Mouse (Mus musculus): ENCODE data around the gene Slfn4. TPM values are rescaled to one million over a fixed set of nuclear protein-coding genes. Genes with fewer than 3 reads are reported as not detected.
"Not testable (repeated sequence)": the region's sequence is repeated elsewhere in the genome, so short reads cannot be mapped to it uniquely, and the experiment has no call there.

Gene Slfn4
- polyA plus RNA-seq, 1 experiment: 0.86 TPM

DNA sequence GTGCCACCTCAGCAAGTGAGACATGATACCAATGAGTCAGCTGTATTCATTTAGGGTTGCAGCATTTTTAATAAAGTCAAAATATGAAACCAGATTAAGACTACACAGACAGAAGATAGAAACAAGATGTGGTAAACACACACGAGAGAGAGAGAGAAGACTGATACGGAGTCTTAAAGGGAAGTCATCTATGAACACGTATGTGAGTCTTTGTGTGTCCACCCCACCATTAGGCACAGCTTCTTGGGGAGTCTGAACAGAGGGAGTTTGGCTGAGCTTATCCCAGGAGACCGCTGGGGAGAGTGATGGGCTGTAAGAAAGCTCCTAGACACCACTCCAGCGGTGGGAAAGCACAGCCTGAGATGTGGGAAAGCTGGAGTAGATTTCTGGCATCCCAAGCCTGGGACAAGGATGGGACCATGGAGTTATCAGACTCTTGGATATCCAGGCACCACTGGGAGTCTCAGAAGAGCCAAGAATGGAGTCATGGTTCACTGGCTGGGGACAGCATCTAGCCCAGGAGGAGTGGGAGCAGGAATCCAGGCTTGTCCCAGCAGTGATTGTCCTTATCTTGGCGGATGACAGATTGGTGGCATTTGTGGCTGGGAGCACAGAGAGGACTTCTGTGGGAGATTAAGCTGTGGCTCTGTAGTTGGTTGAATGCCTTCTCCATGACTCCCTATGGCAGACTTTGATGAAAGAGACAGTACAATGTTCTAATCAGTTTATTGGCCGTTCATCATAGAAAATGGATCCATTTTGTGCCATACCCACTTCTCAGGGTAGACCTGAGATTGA is 53.1 kb downstream of the Slfn4 start:
- Histone ChIP-seq H3K4me3 (ENCODE audit: extremely low read depth, insufficient read depth, insufficient read length) (no peak overlapping the region), H3K27ac (ENCODE audit: insufficient read depth, low read length) (no peak overlapping the region), H3K36me3 (ENCODE audit: control insufficient read depth, insufficient read depth, low read length) (peaks cover 3% of the 10 kb centered on the region; the same call in 1 of the 2 replicates), H3K27me3 (ENCODE audit: control insufficient read depth, insufficient read depth, low read length) (no peaks in the 10 kb centered on the region), H3K4me1 (ENCODE audit: control insufficient read depth, insufficient read depth, insufficient read length) (peaks cover 8% of the 10 kb centered on the region; the same call in 1 of the 2 replicates)
- no peak for DNase-seq (ENCODE audit: low read depth in 1 of 2, low spot score in 2 of 2)
- 89% methylated on average over 7 of the region's 7 CpGs for WGBS
- TF ChIP-seq POLR2A (IDR thresholded peaks at IDR 0.05; ENCODE audit: low read depth, low read length) (no peak), CTCF (IDR thresholded peaks at IDR 0.05; ENCODE audit: extremely low read depth, insufficient read depth, insufficient read length, insufficient replicate concordance) (no peak)

DNA sequence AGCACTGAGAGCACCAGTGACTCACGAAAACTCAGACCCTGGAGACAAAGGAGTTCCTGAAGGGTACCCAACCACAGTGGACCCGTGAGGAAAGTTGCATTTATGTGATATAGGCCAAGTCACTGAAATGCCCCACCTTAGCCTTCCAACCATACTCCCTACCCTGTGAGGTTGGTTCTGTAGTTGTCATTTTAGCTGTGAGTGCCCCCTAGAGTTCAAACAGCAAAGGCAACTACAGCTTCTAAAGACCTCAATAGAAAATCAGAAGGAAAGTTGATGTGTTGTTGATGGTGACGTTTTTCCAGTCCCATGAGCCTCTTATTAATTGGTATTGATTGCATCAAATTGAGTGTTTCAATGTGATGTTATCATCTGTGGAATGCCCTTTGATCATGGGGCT is 56.0 kb downstream of the Slfn4 start:
- WGBS: 59% methylated on average over 3 of the region's 3 CpGs
- H3K27ac ChIP-seq (ENCODE audit: insufficient read depth, low read length): no peak overlapping the region
- H3K36me3 ChIP-seq (ENCODE audit: control insufficient read depth, insufficient read depth, low read length): peaks cover 3% of the 10 kb centered on the region; the same call in 1 of the 2 replicates
- no peaks in the 10 kb centered on the region for H3K27me3 ChIP-seq (ENCODE audit: control insufficient read depth, insufficient read depth, low read length)
- H3K4me3 ChIP-seq (ENCODE audit: extremely low read depth, insufficient read depth, insufficient read length): no peak overlapping the region
- TF ChIP-seq POLR2A (IDR thresholded peaks at IDR 0.05; ENCODE audit: low read depth, low read length) (no peak), CTCF (IDR thresholded peaks at IDR 0.05; ENCODE audit: extremely low read depth, insufficient read depth, insufficient read length, insufficient replicate concordance) (peak; percentile 5; the same call in 1 of the 2 replicates)
- no peaks in the 10 kb centered on the region for H3K4me1 ChIP-seq (ENCODE audit: control insufficient read depth, insufficient read depth, insufficient read length)
- DNase-seq (ENCODE audit: low read depth in 1 of 2, low spot score in 2 of 2): peak; percentile 15 to 18

DNA sequence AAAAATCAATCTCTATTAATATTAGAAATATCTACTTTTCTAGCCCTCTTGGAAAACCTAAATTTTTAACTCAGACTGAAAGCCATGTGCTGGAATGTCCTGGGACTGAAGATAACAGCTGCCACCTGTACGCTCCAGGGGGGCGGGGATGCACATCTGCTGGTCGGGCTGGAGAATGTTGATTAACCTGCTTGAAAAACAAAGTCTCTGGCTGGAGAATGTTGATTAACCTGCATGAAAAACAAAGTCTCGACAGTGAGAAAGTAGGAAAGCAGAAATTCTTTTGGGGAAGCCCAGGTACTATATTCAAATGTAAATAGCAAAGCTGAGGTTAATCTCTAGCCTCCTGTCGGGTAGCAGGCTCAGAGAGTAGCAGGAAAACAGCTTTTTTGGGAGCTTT is 58.6 kb downstream of the Slfn4 start:
- not testable (repeated sequence) for H3K4me3 ChIP-seq (ENCODE audit: extremely low read depth, insufficient read depth, insufficient read length); H3K27me3 ChIP-seq (ENCODE audit: control insufficient read depth, insufficient read depth, low read length); H3K27ac ChIP-seq (ENCODE audit: insufficient read depth, low read length); DNase-seq (ENCODE audit: low read depth in 1 of 2, low spot score in 2 of 2); H3K36me3 ChIP-seq (ENCODE audit: control insufficient read depth, insufficient read depth, low read length); H3K4me1 ChIP-seq (ENCODE audit: control insufficient read depth, insufficient read depth, insufficient read length)
- 78% methylated on average over 5 of the region's 5 CpGs for WGBS

DNA sequence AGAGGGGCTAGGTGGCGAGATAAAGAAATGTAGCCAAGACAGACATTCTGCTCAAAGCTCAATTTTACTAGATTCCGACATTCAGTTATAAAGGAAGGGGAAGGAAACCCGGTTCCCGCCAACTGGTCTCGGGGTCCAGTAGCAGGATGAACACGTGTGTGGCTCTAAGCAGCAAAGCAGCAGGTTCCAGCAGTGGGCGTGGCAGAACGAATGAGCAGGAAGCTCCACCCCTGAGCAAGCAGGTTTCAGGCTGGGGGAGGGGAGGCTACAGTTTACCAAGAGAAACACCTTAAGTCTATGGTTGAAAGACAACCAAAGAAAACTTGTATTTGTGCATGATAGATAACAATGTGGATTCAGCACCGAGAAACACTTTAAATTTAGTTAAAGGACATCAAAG is 62.4 kb downstream of the Slfn4 start:
- DNase-seq (ENCODE audit: low read depth in 1 of 2, low spot score in 2 of 2); H3K4me3 ChIP-seq (ENCODE audit: extremely low read depth, insufficient read depth, insufficient read length); H3K27ac ChIP-seq (ENCODE audit: insufficient read depth, low read length); H3K36me3 ChIP-seq (ENCODE audit: control insufficient read depth, insufficient read depth, low read length); H3K4me1 ChIP-seq (ENCODE audit: control insufficient read depth, insufficient read depth, insufficient read length); H3K27me3 ChIP-seq (ENCODE audit: control insufficient read depth, insufficient read depth, low read length): not testable (repeated sequence)
- 90% methylated on average over 9 of the region's 9 CpGs for WGBS

DNA sequence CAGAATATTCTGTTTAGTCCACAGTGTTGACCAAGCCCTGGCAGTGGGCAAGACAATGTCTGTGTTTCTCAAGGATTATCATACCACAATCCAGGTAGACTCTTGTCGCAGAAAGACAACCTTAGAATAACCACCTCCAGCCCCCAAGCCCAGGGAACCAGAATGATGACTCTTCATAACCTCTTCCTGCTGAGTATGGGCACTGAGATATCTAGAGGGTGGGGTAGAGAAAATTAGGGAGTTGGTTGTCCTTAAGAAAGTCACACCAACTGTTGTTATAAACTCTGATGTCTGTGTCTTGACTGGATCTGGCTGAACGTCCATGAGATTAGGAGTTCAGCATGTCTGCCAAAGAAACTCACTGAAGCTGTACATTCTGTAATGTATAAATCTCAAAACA is 63.4 kb downstream of the Slfn4 start:
- Histone ChIP-seq H3K4me3 (ENCODE audit: extremely low read depth, insufficient read depth, insufficient read length) (no peak overlapping the region), H3K27me3 (ENCODE audit: control insufficient read depth, insufficient read depth, low read length) (no peaks in the 10 kb centered on the region), H3K27ac (ENCODE audit: insufficient read depth, low read length) (no peak overlapping the region), H3K4me1 (ENCODE audit: control insufficient read depth, insufficient read depth, insufficient read length) (no peaks in the 10 kb centered on the region), H3K36me3 (ENCODE audit: control insufficient read depth, insufficient read depth, low read length) (no peaks in the 10 kb centered on the region)
- 89% methylated on average over 2 of the region's 2 CpGs for WGBS
- no peak for DNase-seq (ENCODE audit: low read depth in 1 of 2, low spot score in 2 of 2)
- TF ChIP-seq CTCF (IDR thresholded peaks at IDR 0.05; ENCODE audit: extremely low read depth, insufficient read depth, insufficient read length, insufficient replicate concordance) (no peak), POLR2A (IDR thresholded peaks at IDR 0.05; ENCODE audit: low read depth, low read length) (no peak)

DNA sequence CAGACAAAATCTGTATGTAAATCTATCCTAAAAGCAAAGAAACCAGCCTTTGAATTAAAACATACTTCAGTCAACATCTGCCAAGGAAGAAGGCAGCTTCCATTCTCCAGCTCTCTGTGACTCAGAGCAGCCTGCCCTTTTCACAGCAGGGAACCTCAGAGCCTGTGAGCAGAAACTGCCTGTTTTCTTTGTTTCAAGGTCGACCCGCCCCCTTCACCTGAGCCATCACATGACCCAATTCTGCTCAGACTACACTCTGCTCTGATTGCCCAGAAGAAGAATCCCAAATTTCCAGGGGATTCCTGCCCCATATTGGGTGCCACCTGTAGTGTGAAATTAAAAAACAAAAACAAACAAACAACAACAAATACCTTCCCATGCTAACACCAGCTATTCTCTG is 64.8 kb downstream of the Slfn4 start:
- Histone ChIP-seq H3K4me1 (ENCODE audit: control insufficient read depth, insufficient read depth, insufficient read length) (no peaks in the 10 kb centered on the region), H3K27me3 (ENCODE audit: control insufficient read depth, insufficient read depth, low read length) (no peaks in the 10 kb centered on the region), H3K4me3 (ENCODE audit: extremely low read depth, insufficient read depth, insufficient read length) (no peak overlapping the region), H3K36me3 (ENCODE audit: control insufficient read depth, insufficient read depth, low read length) (peaks cover 2% of the 10 kb centered on the region; the same call in 1 of the 2 replicates), H3K27ac (ENCODE audit: insufficient read depth, low read length) (no peak overlapping the region)
- TF ChIP-seq POLR2A (IDR thresholded peaks at IDR 0.05; ENCODE audit: low read depth, low read length) (no peak), CTCF (IDR thresholded peaks at IDR 0.05; ENCODE audit: extremely low read depth, insufficient read depth, insufficient read length, insufficient replicate concordance) (no peak)
- DNase-seq (ENCODE audit: low read depth in 1 of 2, low spot score in 2 of 2): no peak
- WGBS: 71% methylated on average over 2 of the region's 2 CpGs

Other genes with a start within 250 kb of the Slfn4 start
- 3.1 and 3.4 TPM in 2 replicates for gene Slfn5, start 223.8 kb upstream of the Slfn4 start, polyA plus RNA-seq (2012; rRNA removed)
- gene Slfn9, start 183.4 kb upstream of the Slfn4 start, polyA plus RNA-seq (2012; rRNA removed): 1.5 and 1.6 TPM in 2 replicates
- 3.4 and 3.5 TPM in 2 replicates for gene Slfn8, start 154.4 kb upstream of the Slfn4 start, polyA plus RNA-seq (2012; rRNA removed)
- gene Slfn2, start 110.1 kb upstream of the Slfn4 start, polyA plus RNA-seq (2012; rRNA removed): 28.7 and 31.8 TPM in 2 replicates
- gene Slfn1, start 58.3 kb upstream of the Slfn4 start, polyA plus RNA-seq (2012; rRNA removed): 11.2 and 12.1 TPM in 2 replicates
- 0.37 and 0.43 TPM in 2 replicates for gene Slfn3, start 16.1 kb downstream of the Slfn4 start, polyA plus RNA-seq (2012; rRNA removed)
- gene Slfn14, start 111.5 kb downstream of the Slfn4 start, polyA plus RNA-seq (2012; rRNA removed): 2.2 and 6.3 TPM in 2 replicates
- 25.6 and 26.1 TPM in 2 replicates for gene Ap2b1, start 123.8 kb downstream of the Slfn4 start, polyA plus RNA-seq (2012; rRNA removed)
- gene Pex12, start 127.4 kb downstream of the Slfn4 start, polyA plus RNA-seq (2012; rRNA removed): 4.8 and 5.5 TPM in 2 replicates
- gene Rasl10b, start 234.0 kb downstream of the Slfn4 start, polyA plus RNA-seq (2012; rRNA removed): 0.34 and 0.64 TPM in 2 replicates

Data from spleen, adult 2 months (tissue).